23 mouse cellular contexts compared by ENCODE assay signal in the genomic region with DNA sequence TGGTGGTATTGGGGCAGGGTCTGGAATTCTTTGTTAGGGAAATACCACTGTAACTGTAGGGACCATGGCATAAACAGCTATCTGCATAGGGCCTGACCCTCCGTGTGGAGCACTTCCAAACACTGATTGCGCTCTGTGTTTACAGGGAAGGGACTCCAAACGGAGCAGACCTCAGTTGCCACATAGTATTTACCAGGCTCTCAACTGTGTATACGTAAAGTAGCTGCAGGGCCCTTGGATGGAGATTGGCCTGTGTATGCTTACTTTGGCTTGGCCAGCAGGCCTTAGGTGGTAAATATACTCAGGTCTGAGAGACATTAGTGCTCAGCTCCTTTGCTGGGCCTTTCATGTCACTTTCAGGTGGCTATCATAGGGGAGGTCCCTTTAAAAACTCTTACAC. TPM values are rescaled to one million over a fixed set of nuclear protein-coding genes. Genes with fewer than 3 reads are reported as not detected.
A peak's percentile ranks its signal among the peaks of the same experiment; 100 is the strongest.
DNase-seq lines count a peak whose midpoint lies in the region; ATAC-seq and TF ChIP-seq lines count a peak whose summit lies in the region.
"Had no signal": no experiment of that assay in that cellular context is flagged by ENCODE, and none has a peak within 500 bp of the region (broad histone marks: within the 10 kb centered on the region; RNA-seq: fewer than 3 reads in every experiment).

No protein-coding gene starts in this region.

- no peak overlapping the region for H3K9ac ChIP-seq in liver, postnatal 0 days (replicated peaks)
- no peak overlapping the region for H3K9ac ChIP-seq in liver, embryonic 11.5 days (ENCODE audit: low read depth, low read length)
- no peak overlapping the region for H3K9ac ChIP-seq in embryonic facial prominence, embryonic 13.5 days
- H3K9ac ChIP-seq in limb, embryonic 13.5 days: no peak overlapping the region
- H3K9ac ChIP-seq: forebrain, embryonic 15.5 days; lung, embryonic 14.5 days; midbrain, embryonic 13.5 days had no signal

- H3K4me1 ChIP-seq in liver, postnatal 0 days (ENCODE audit: insufficient read depth): no peaks in the 10 kb centered on the region
- H3K4me1 ChIP-seq in liver, embryonic 11.5 days (replicated peaks; ENCODE audit: control insufficient read depth, insufficient read depth, low read length): no peaks in the 10 kb centered on the region
- H3K4me1 ChIP-seq in embryonic facial prominence, embryonic 13.5 days: peaks cover 70% of the 10 kb centered on the region
- H3K4me1 ChIP-seq in limb, embryonic 13.5 days: peaks cover 73% of the 10 kb centered on the region

- TF ChIP-seq CTCF in gastrocnemius, adult 2 months (IDR thresholded peaks at IDR 0.05): no peak
- no peak for TF ChIP-seq CTCF in liver, postnatal 0 days (IDR thresholded peaks at IDR 0.05; ENCODE audit: low read depth)

- intact Hi-C loops in gastrocnemius, adult 2 months (cut with DNase I): loop anchor here (5.0 kb wide), 1 partner anchor 45 kb away; no protein-coding TSS in a partner anchor
- intact Hi-C loops in left cerebral cortex, postnatal 25 days (cut with DNase I): no loop called here

- H3K4me3 ChIP-seq in gastrocnemius, adult 2 months: no peak overlapping the region
- H3K4me3 ChIP-seq in liver, postnatal 0 days (ENCODE audit: low read depth, low read length): no peak overlapping the region
- no peak overlapping the region for H3K4me3 ChIP-seq in liver, embryonic 11.5 days (ENCODE audit: low read depth, low read length)
- H3K4me3 ChIP-seq in embryonic facial prominence, embryonic 13.5 days: no peak overlapping the region
- H3K4me3 ChIP-seq in limb, embryonic 13.5 days: no peak overlapping the region
- H3K4me3 ChIP-seq: forebrain, embryonic 15.5 days; left cerebral cortex, adult 2 months; megakaryocyte, embryonic 14.5 days; midbrain, embryonic 13.5 days had no signal

- H3K4me2 ChIP-seq in liver, postnatal 0 days (ENCODE audit: low read depth, low read length): no peak overlapping the region
- no peak overlapping the region for H3K4me2 ChIP-seq in liver, embryonic 11.5 days
- H3K4me2 ChIP-seq in embryonic facial prominence, embryonic 13.5 days: no peak overlapping the region
- no peak overlapping the region for H3K4me2 ChIP-seq in limb, embryonic 13.5 days (replicated peaks)
- H3K4me2 ChIP-seq: forebrain, embryonic 15.5 days; lung, embryonic 14.5 days; midbrain, embryonic 13.5 days had no signal

- 0 out of 2 replicates have a peak overlapping the region, but pooled peaks have one; percentile 20 for H3K27ac ChIP-seq in gastrocnemius, adult 2 months
- no peak overlapping the region for H3K27ac ChIP-seq in liver, postnatal 0 days (ENCODE audit: low read depth)
- H3K27ac ChIP-seq in liver, embryonic 11.5 days (ENCODE audit: low read depth, low read length): no peak overlapping the region
- peak overlapping the region; percentile 91 for H3K27ac ChIP-seq in embryonic facial prominence, embryonic 13.5 days
- peak overlapping the region; percentile 88 for H3K27ac ChIP-seq in limb, embryonic 13.5 days
- H3K27ac ChIP-seq: forebrain, embryonic 15.5 days; hindbrain, postnatal 0 days; left cerebral cortex, adult 2 months; midbrain, embryonic 13.5 days had no signal

- no peaks in the 10 kb centered on the region for H3K9me3 ChIP-seq in liver, postnatal 0 days (ENCODE audit: low read length)
- no peaks in the 10 kb centered on the region for H3K9me3 ChIP-seq in liver, embryonic 11.5 days (ENCODE audit: control insufficient read depth, low read length)
- no peaks in the 10 kb centered on the region for H3K9me3 ChIP-seq in embryonic facial prominence, embryonic 13.5 days
- H3K9me3 ChIP-seq in limb, embryonic 13.5 days: peaks cover 8% of the 10 kb centered on the region; the same call in 1 of the 2 replicates
- H3K9me3 ChIP-seq: forebrain, embryonic 15.5 days had no signal

- no peaks in the 10 kb centered on the region for H3K27me3 ChIP-seq in liver, postnatal 0 days (ENCODE audit: insufficient read depth, low read length)
- no peaks in the 10 kb centered on the region for H3K27me3 ChIP-seq in liver, embryonic 11.5 days (replicated peaks; ENCODE audit: control insufficient read depth, insufficient read depth, low read length)
- H3K27me3 ChIP-seq in embryonic facial prominence, embryonic 13.5 days: no peaks in the 10 kb centered on the region
- no peaks in the 10 kb centered on the region for H3K27me3 ChIP-seq in limb, embryonic 13.5 days
- H3K27me3 ChIP-seq: forebrain, embryonic 15.5 days; midbrain, embryonic 13.5 days had no signal

- WGBS in liver, postnatal 0 days (ENCODE audit: insufficient replicate concordance): 54% methylated on average over 4 of the region's 4 CpGs
- WGBS in liver, embryonic 11.5 days: 73% methylated on average over 4 of the region's 4 CpGs
- 72% methylated on average over 4 of the region's 4 CpGs for WGBS in embryonic facial prominence, embryonic 13.5 days
- whole genome bisulfite sequencing in limb, embryonic 13.5 days: 60% methylated on average over 4 of the region's 4 CpGs

- TF ChIP-seq EP300 in liver, postnatal 0 days (IDR thresholded peaks at IDR 0.05; ENCODE audit: low read depth): no peak

- H3K36me3 ChIP-seq in liver, postnatal 0 days (replicated peaks; ENCODE audit: insufficient read depth, low read length): peaks cover 11% of the 10 kb centered on the region
- 0 out of 2 replicates have a peak, but pooled peaks cover 2% of the 10 kb centered on the region for H3K36me3 ChIP-seq in liver, embryonic 11.5 days (ENCODE audit: control insufficient read depth, insufficient read depth, low read length)
- H3K36me3 ChIP-seq in embryonic facial prominence, embryonic 13.5 days: peaks cover 30% of the 10 kb centered on the region
- peaks cover 30% of the 10 kb centered on the region for H3K36me3 ChIP-seq in limb, embryonic 13.5 days
- H3K36me3 ChIP-seq: forebrain, embryonic 15.5 days had no signal

- DNase-seq in gastrocnemius, adult 2 months: no peak
- no peak for DNase-seq in gastrocnemius, adult 18-20 months (ENCODE audit: low spot score)
- DNase-seq in liver, postnatal 0 days: no peak
- DNase-seq in liver, embryonic 11.5 days (ENCODE audit: low spot score): no peak
- DNase-seq in left cerebral cortex, postnatal 25 days (ENCODE audit: low spot score in 2 of 2): no peak
- DNase-seq: adrenal gland, adult 8-10 months; cerebellum, adult 11-12 months; cerebellum, postnatal 14 days; gastrocnemius, postnatal 25 days; heart, adult 18-20 months; heart, postnatal 10 days; lung, embryonic 14.5 days; spleen, adult 18-20 months had no signal

- peak; percentile 74 for ATAC-seq in liver, postnatal 0 days
- no peak for ATAC-seq in liver, embryonic 11.5 days (replicated peaks; ENCODE audit: low FRiP score)
- no peak for ATAC-seq in embryonic facial prominence, embryonic 13.5 days (ENCODE audit: insufficient number of reproducible peaks, insufficient read depth, low FRiP score, low TSS enrichment, low read depth)
- no peak for ATAC-seq in limb, embryonic 13.5 days (ENCODE audit: low FRiP score, low read depth)
- ATAC-seq in megakaryocyte, adult 5-6 weeks (ENCODE audit: poor library complexity, severe bottlenecking): no peak
- ATAC-seq: activated CD4-positive, CD25-positive, alpha-beta regulatory T cell, adult 4 months; forebrain, embryonic 15.5 days; intestine, embryonic 16.5 days; midbrain, embryonic 13.5 days had no signal

RNA-seq across cellular contexts. Expression of a gene that starts 7.4 kb away (rescaled TPM):
- total RNA-seq in gastrocnemius, adult 2 months (2021): 1 to 10 TPM; 2.0 to 5.4 TPM
- total RNA-seq in gastrocnemius, adult 18-20 months (2021): 1 to 10 TPM; 2.8 to 4.7 TPM
- polyA plus RNA-seq in liver, postnatal 0 days (2015; fragmentation: Nextera tagmentation; extraction: Ambion mirVana): 9.4 and 9.6 TPM in 2 replicates
- polyA plus RNA-seq in liver, embryonic 11.5 days (2014; fragmentation: Nextera tagmentation; extraction: Ambion mirVana): 13.9 and 14.7 TPM in 2 replicates
- polyA plus RNA-seq in embryonic facial prominence, embryonic 13.5 days (2015; fragmentation: Nextera tagmentation; extraction: Ambion mirVana): 148 and 177 TPM in 2 replicates
- polyA plus RNA-seq in limb, embryonic 13.5 days (2015; fragmentation: Nextera tagmentation; extraction: Ambion mirVana): 147 and 149 TPM in 2 replicates
- 2.0 and 2.1 TPM in 2 replicates for total RNA-seq in megakaryocyte, adult 5-6 weeks (2015)
- total RNA-seq in megakaryocyte, adult 5-6 weeks (2017): 0.98 and 1.0 TPM in 2 replicates
- total RNA-seq in left cerebral cortex, postnatal 25 days (2021): 10 to 100 TPM; 93.2 to 97.6 TPM

Comparison
In these comparisons a context has a peak if more than half of its experiments do, and no peak if none do; other contexts are left out.
1. H3K27ac ChIP-seq: peak in gastrocnemius, adult 2 months (single experiment), embryonic facial prominence, embryonic 13.5 days (single experiment) and limb, embryonic 13.5 days (single experiment); none in liver, postnatal 0 days (single experiment) and liver, embryonic 11.5 days (single experiment).
2. RNA of a gene that starts 7.4 kb away (total RNA-seq): 93.2 to 97.6 TPM in left cerebral cortex, postnatal 25 days; 2.0 to 5.4 TPM in gastrocnemius, adult 2 months, 2.8 to 4.7 TPM in gastrocnemius, adult 18-20 months and 0.98 to 2.1 TPM in megakaryocyte, adult 5-6 weeks; every median in the first group is over 10 times any median in the second.